Mouse (Mus musculus): Measurements from ENCODE around the gene Kifc1.
"Not testable (repeated sequence)": the region's sequence is repeated elsewhere in the genome, so short reads cannot be mapped to it uniquely, and the experiment has no call there.

GRCm38 (mm10) chr17:33884320-33884719, 6.1 kb downstream of the Kifc1 start:
- not testable (repeated sequence) for TF ChIP-seq POLR2A (IDR thresholded peaks at IDR 0.05; ENCODE audit: borderline replicate concordance, extremely low read depth, low read depth, low read length); CTCF (IDR thresholded peaks at IDR 0.05; ENCODE audit: insufficient read depth, low read length)
